Mouse (Mus musculus): ENCODE results near the gene Rpap3.

Gene Rpap3

GRCm38 (mm10) chr15:97730365-97730764, 24.7 kb upstream of the Rpap3 start:
- peak; percentile 45 for DNase-seq

GRCm38 (mm10) chr15:97728804-97729203, 23.2 kb upstream of the Rpap3 start:
- DNase-seq = peak; percentile 67

GRCm38 (mm10) chr15:97728394-97728793, 22.8 kb upstream of the Rpap3 start:
- no peak for DNase-seq

- no peak for DNase-seq
Observed at GRCm38 (mm10) chr15:97727520-97727919, 21.9 kb upstream of the Rpap3 start.

GRCm38 (mm10) chr15:97727048-97727447, 21.4 kb upstream of the Rpap3 start:
- DNase-seq = no peak

GRCm38 (mm10) chr15:97726310-97726709, 20.7 kb upstream of the Rpap3 start:
- DNase-seq = no peak

GRCm38 (mm10) chr15:97725198-97725785, 19.7 kb upstream of the Rpap3 start:
- DNase-seq = no peak

- DNase-seq = no peak
Observed at GRCm38 (mm10) chr15:97724346-97725197, 18.9 kb upstream of the Rpap3 start.

- no peak for DNase-seq
Observed at GRCm38 (mm10) chr15:97723536-97724345, 18.1 kb upstream of the Rpap3 start.

GRCm38 (mm10) chr15:97721008-97721701, 15.5 kb upstream of the Rpap3 start:
- no peak for DNase-seq

GRCm38 (mm10) chr15:97720026-97720675, 14.5 kb upstream of the Rpap3 start:
- no peak for DNase-seq

GRCm38 (mm10) chr15:97719494-97719893, 13.9 kb upstream of the Rpap3 start:
- no peak for DNase-seq

- no peak for DNase-seq
Observed at GRCm38 (mm10) chr15:97718535-97719155, 13.0 kb upstream of the Rpap3 start.

- peak; percentile 69 for DNase-seq
Observed at GRCm38 (mm10) chr15:97717861-97718534, 12.4 kb upstream of the Rpap3 start.

- no peak for DNase-seq
Observed at GRCm38 (mm10) chr15:97716782-97717181, 11.2 kb upstream of the Rpap3 start.

GRCm38 (mm10) chr15:97715734-97716133, 10.1 kb upstream of the Rpap3 start:
- DNase-seq = no peak

- no peak for DNase-seq
Observed at GRCm38 (mm10) chr15:97715083-97715482, 9.5 kb upstream of the Rpap3 start.

- DNase-seq = no peak
Observed at GRCm38 (mm10) chr15:97712546-97712945, 6.9 kb upstream of the Rpap3 start.

GRCm38 (mm10) chr15:97710906-97711305, 5.3 kb upstream of the Rpap3 start:
- DNase-seq = no peak

- no peak for DNase-seq
Observed at GRCm38 (mm10) chr15:97696616-97697015, 9.0 kb downstream of the Rpap3 start.

- DNase-seq = no peak
Observed at GRCm38 (mm10) chr15:97693411-97693810, 12.2 kb downstream of the Rpap3 start.
